Comparison of ENCODE assay signal across 16 mouse cellular contexts in genomic region chr11:118135271-118135670, GRCm38 (mm10). TPM values are rescaled to one million over a fixed set of nuclear protein-coding genes. Genes with fewer than 3 reads are reported as not detected.
DNase-seq lines count a peak whose midpoint lies in the region; ATAC-seq and TF ChIP-seq lines count a peak whose summit lies in the region.
"Had no signal": no experiment of that assay in that cellular context is flagged by ENCODE, and none has a peak within 500 bp of the region (broad histone marks: within the 10 kb centered on the region; RNA-seq: fewer than 3 reads in every experiment).

No protein-coding gene starts in this region.

- no peaks in the 10 kb centered on the region for H3K36me3 ChIP-seq in midbrain, embryonic 10.5 days
- no peaks in the 10 kb centered on the region for H3K36me3 ChIP-seq in midbrain, embryonic 14.5 days (ENCODE audit: control insufficient read depth, insufficient read depth, low read length)
- no peaks in the 10 kb centered on the region for H3K36me3 ChIP-seq in stomach, postnatal 0 days (ENCODE audit: control insufficient read depth, insufficient read depth, low read length)
- H3K36me3 ChIP-seq: embryonic facial prominence, embryonic 12.5 days; hindbrain, embryonic 12.5 days; liver, embryonic 12.5 days; neural tube, embryonic 15.5 days had no signal

- H3K9ac ChIP-seq in midbrain, embryonic 14.5 days (replicated peaks; ENCODE audit: low read length), result no peak overlapping the region
- H3K9ac ChIP-seq in stomach, postnatal 0 days (ENCODE audit: low read length), result no peak overlapping the region
- H3K9ac ChIP-seq: embryonic facial prominence, embryonic 12.5 days; hindbrain, embryonic 12.5 days; liver, embryonic 12.5 days; neural tube, embryonic 15.5 days had no signal

- peak; percentile 35 for DNase-seq in gastrocnemius, postnatal 25 days
- DNase-seq in gastrocnemius, postnatal 4 days (ENCODE audit: low spot score in 2 of 2), result no peak
- DNase-seq in midbrain, embryonic 10.5 days (ENCODE audit: low spot score), result no peak
- DNase-seq in midbrain, embryonic 14.5 days, result no peak
- DNase-seq in stomach, postnatal 0 days (ENCODE audit: low spot score), result no peak
- no peak for DNase-seq in B cell, adult 2 months
- DNase-seq in left cerebral cortex, postnatal 4 days, result no peak
- DNase-seq: adrenal gland, postnatal 36 days; heart, adult 11 months had no signal

- 0 out of 2 replicates have a peak overlapping the region, but pooled peaks have one; percentile 7 for H3K27ac ChIP-seq in midbrain, embryonic 10.5 days (replicated peaks)
- no peak overlapping the region for H3K27ac ChIP-seq in midbrain, embryonic 14.5 days (replicated peaks; ENCODE audit: low read depth, low read length)
- H3K27ac ChIP-seq in stomach, postnatal 0 days (replicated peaks), result 0 out of 2 replicates have a peak overlapping the region, but pooled peaks have one; percentile 24
- H3K27ac ChIP-seq: embryonic facial prominence, embryonic 12.5 days; hindbrain, embryonic 12.5 days; liver, embryonic 12.5 days; neural tube, embryonic 15.5 days had no signal

- H3K4me2 ChIP-seq in midbrain, embryonic 14.5 days (ENCODE audit: low read length), result no peak overlapping the region
- H3K4me2 ChIP-seq in stomach, postnatal 0 days (replicated peaks; ENCODE audit: low read depth), result no peak overlapping the region
- H3K4me2 ChIP-seq: embryonic facial prominence, embryonic 12.5 days; hindbrain, embryonic 12.5 days; liver, embryonic 12.5 days; neural tube, embryonic 15.5 days had no signal

- TF ChIP-seq CTCF in stomach, postnatal 0 days (IDR thresholded peaks at IDR 0.05; ENCODE audit: low read depth), result no peak

- intact Hi-C loops in left cerebral cortex, postnatal 4 days (cut with DNase I), result no loop called here

- H3K4me3 ChIP-seq in midbrain, embryonic 10.5 days, result no peak overlapping the region
- H3K4me3 ChIP-seq in midbrain, embryonic 14.5 days (replicated peaks; ENCODE audit: low read depth, low read length), result no peak overlapping the region
- no peak overlapping the region for H3K4me3 ChIP-seq in stomach, postnatal 0 days (ENCODE audit: low read depth, low read length)
- H3K4me3 ChIP-seq: embryonic facial prominence, embryonic 12.5 days; hindbrain, embryonic 12.5 days; liver, embryonic 12.5 days; megakaryocyte, embryonic 14.5 days; neural tube, embryonic 15.5 days had no signal

- no peak for TF ChIP-seq EP300 in stomach, postnatal 0 days (optimal IDR thresholded peaks at IDR 0.05)

- peaks cover 26% of the 10 kb centered on the region for H3K4me1 ChIP-seq in midbrain, embryonic 10.5 days
- no peaks in the 10 kb centered on the region for H3K4me1 ChIP-seq in midbrain, embryonic 14.5 days (ENCODE audit: control insufficient read depth, insufficient read depth, low read length)
- H3K4me1 ChIP-seq in stomach, postnatal 0 days (replicated peaks; ENCODE audit: control insufficient read depth, insufficient read depth), result no peaks in the 10 kb centered on the region
- H3K4me1 ChIP-seq: embryonic facial prominence, embryonic 12.5 days had no signal

- 73% methylated on average over 6 of the region's 6 CpGs for WGBS in midbrain, embryonic 10.5 days
- WGBS in midbrain, embryonic 14.5 days, result 79% methylated on average over 6 of the region's 6 CpGs
- 38% methylated on average over 6 of the region's 6 CpGs for WGBS in stomach, postnatal 0 days

- ATAC-seq in midbrain, embryonic 14.5 days (ENCODE audit: low FRiP score, low TSS enrichment), result no peak
- ATAC-seq in stomach, postnatal 0 days (ENCODE audit: low FRiP score, low TSS enrichment), result no peak
- no peak for ATAC-seq in erythroblast, adult 5-6 weeks (replicated peaks; ENCODE audit: low FRiP score, poor library complexity, severe bottlenecking)
- ATAC-seq: activated CD4-positive, CD25-positive, alpha-beta regulatory T cell, adult 4 months; liver, embryonic 12.5 days had no signal

- no peaks in the 10 kb centered on the region for H3K9me3 ChIP-seq in midbrain, embryonic 10.5 days (replicated peaks)
- no peaks in the 10 kb centered on the region for H3K9me3 ChIP-seq in midbrain, embryonic 14.5 days (ENCODE audit: control insufficient read depth, low read length)
- H3K9me3 ChIP-seq in stomach, postnatal 0 days (ENCODE audit: control insufficient read depth, low read length), result no peaks in the 10 kb centered on the region
- H3K9me3 ChIP-seq: embryonic facial prominence, embryonic 12.5 days; neural tube, embryonic 15.5 days had no signal

- no peaks in the 10 kb centered on the region for H3K27me3 ChIP-seq in midbrain, embryonic 10.5 days (ENCODE audit: low read depth, poor library complexity, severe bottlenecking)
- H3K27me3 ChIP-seq in midbrain, embryonic 14.5 days (ENCODE audit: control insufficient read depth, insufficient read depth, low read length), result no peaks in the 10 kb centered on the region
- H3K27me3 ChIP-seq in stomach, postnatal 0 days (ENCODE audit: control insufficient read depth, insufficient read depth, low read length), result no peaks in the 10 kb centered on the region
- H3K27me3 ChIP-seq: embryonic facial prominence, embryonic 12.5 days; hindbrain, embryonic 12.5 days; liver, embryonic 12.5 days; neural tube, embryonic 15.5 days had no signal

RNA-seq across cellular contexts. Expression of gene Dnah17, which starts 4.8 kb away (rescaled TPM):
- under 1 TPM; 0.03 to 0.11 TPM for total RNA-seq in gastrocnemius, postnatal 25 days (2021)
- under 1 TPM; 0.05 to 0.10 TPM for total RNA-seq in gastrocnemius, postnatal 4 days (2021)
- 0.14 and 0.17 TPM in 2 replicates for polyA plus RNA-seq in midbrain, embryonic 10.5 days (2016; fragmentation: Nextera tagmentation; extraction: Ambion mirVana)
- polyA plus RNA-seq in midbrain, embryonic 14.5 days (2014; fragmentation: Nextera tagmentation; extraction: Ambion mirVana), result 0.20 and 0.30 TPM in 2 replicates
- 0.04 and 0.06 TPM in 2 replicates for polyA plus RNA-seq in stomach, postnatal 0 days (2015; fragmentation: Nextera tagmentation; extraction: Ambion mirVana)
- under 1 TPM; 0.24 to 0.52 TPM for total RNA-seq in left cerebral cortex, postnatal 4 days (2021)
- total RNA-seq in erythroblast, adult 5-6 weeks (2015; ENCODE audit: low replicate concordance), result under 0.01 TPM in 1 of 2 replicates, not detected in the other
- total RNA-seq in erythroblast, adult 5-6 weeks (2017; ENCODE audit: low replicate concordance), result not detected in 2 replicates
